Mouse (Mus musculus): ENCODE data around the gene Fsip1.

Fsip1 gene

DNA sequence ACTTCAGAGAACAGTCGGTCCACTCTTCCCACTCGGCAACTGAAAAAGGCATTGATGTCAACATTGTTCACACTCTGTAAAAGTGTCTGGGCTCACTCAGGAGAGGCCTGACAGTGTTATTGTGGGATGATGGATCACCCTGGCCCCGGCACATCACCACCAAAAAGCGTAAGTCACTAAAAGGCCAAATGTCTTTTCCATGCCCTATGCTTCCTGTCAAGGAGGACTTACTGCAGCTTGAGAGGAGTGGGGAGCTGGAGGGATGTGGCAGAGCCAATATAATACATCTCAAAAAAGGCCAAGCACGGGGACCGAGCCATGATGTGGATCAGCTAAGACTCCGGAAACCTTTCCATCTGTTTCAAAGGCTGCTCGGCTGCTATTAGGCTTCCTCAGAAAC lies 2.2 kb downstream of the Fsip1 start:
- in situ Hi-C loops (cut with MboI) = no loop called here

DNA sequence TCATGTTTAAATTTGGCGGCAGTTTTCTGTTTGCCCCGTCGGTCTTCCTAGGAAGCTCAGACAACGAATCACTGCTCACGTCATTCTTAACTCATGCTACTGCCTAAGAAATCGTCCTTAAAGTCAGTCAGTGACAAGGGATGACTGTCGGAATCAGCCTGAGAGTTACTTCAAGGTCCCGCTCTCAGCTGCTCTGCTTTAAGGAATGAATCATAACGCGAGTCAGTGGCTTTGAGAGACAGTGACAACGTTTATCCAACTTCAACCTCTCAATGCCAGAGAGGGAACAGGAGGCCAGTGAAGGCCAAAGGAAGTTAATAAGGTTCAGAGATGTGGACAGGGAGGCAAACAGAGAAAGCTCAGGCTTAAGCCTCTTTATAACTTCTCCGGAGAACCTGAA lies 7.8 kb downstream of the Fsip1 start:
- in situ Hi-C loops (cut with MboI) = no loop called here

DNA sequence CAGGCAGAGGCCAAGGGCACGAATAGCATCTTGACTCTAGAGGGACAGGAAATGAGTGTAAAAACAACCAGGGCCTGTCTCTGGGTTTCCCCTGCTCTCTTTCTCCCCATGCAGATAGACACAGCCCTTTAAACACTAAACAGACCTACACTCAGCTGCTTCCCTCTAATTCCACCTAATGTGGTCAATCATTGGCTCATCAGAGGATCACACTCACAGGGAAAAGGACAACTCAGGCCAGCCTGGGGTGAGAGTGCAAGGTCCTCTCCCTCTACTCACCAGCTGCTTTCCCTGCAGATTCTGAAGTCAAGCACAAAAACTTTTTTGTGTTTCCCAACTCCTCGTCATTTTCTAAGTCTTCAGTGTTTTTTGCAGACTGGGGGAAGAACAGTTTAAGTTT lies 8.8 kb downstream of the Fsip1 start:
- in situ Hi-C loops (cut with MboI) = no loop called here

DNA sequence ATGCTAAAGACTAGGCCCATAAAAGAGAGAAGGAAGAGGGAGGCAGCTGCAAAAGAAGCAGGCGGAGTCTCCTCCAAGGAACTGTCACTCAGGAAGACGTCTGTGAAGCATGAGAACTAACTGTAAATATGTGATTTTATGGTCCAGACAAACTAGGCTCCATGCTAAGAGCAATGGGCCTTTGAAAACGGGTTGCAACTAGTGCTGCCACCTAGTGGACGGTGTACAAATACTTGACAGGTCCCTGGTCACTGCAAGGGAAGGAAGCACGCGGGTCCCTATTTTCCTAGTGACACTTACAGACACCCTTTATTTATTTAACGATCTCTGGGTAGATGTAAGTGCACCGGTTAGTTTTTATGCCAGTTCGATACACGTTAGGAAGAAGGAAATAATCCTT lies 10.9 kb downstream of the Fsip1 start:
- in situ Hi-C loops (cut with MboI) = no loop called here

DNA sequence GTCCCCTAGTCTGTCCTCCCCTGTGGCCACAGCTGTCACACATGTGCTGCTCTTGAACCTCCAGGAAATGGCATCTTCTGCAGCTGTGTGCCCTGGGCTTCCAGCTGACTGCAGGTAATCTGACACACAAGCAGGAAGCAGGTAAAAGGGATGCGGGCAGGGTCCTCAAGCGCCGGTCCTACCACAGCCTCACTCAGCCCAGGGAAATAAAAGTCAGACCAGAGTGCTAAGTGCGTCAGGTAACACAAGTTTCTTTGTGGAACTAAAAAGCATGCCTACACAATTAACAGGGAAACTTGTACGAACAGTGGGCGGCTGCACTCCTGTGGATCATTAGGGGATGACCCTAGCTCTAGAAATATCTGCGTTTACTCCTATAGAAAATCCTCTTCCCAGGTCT lies 20.6 kb downstream of the Fsip1 start:
- in situ Hi-C loops (cut with MboI) = no loop called here

DNA sequence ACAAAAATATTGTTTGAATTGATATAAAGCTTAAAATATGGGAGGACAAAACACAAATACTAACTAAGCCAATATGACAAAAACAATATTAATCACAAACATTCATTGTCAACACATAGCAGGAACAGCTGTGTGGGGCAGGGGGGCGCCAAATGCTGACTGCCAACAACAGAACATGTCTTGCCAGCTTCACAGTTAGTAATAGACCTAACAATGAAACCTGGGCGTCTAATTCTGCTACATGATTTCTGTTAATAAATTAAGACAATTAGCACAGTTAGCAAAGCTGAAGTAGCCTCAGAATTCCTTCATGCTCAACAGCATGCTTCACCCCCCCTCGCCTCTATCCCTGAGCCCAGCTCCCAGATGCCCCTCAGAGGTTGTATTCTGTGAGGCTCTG lies 21.2 kb downstream of the Fsip1 start:
- in situ Hi-C loops (cut with MboI) = no loop called here

DNA sequence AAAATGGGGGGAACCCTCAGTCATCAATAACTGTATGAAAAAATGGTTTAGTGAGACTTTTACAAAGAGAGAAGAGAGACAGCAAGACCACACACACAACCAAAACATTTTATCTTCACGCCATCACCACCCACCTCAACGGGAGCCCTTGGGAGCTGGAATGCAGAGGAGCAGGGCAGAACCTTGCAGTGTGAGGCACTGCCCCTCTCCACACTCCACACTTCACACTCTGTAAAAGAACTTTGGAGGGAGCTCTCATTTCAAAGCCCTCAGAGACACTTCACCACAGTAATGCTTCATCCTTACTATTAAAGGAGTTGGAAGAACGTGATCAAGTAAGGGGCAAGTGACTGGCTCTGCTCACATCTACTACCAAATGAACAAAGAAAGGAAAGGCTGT lies 26.2 kb downstream of the Fsip1 start:
- in situ Hi-C loops (cut with MboI) = no loop called here

DNA sequence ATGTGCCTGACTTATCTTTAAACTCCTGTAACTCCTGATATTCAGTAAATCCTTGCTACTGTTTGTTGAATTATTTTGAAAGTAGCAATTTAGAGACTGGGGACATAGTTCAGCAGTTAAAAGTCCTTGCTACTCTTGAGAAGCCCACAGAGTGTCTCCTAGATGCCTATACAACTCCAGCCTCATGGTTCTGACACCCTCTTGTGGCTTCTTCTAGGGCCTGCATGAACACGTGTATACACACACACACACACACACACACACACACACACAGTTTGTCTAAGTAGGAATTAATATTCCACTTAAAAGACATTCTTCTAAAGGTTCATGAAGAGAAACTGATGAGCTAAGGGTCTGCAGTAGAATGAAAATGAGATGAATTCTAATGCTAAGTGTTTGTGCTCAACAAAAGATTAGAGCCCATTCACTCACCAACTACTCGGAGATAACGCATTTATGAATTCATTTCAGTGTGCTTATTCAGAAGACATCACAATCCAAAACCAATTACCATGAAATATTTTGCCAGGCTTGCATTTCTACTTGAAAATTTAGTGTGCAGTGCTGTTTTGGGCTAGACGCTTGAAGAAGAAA lies 28.2 kb downstream of the Fsip1 start:
- in situ Hi-C loops (cut with MboI) = no loop called here

DNA sequence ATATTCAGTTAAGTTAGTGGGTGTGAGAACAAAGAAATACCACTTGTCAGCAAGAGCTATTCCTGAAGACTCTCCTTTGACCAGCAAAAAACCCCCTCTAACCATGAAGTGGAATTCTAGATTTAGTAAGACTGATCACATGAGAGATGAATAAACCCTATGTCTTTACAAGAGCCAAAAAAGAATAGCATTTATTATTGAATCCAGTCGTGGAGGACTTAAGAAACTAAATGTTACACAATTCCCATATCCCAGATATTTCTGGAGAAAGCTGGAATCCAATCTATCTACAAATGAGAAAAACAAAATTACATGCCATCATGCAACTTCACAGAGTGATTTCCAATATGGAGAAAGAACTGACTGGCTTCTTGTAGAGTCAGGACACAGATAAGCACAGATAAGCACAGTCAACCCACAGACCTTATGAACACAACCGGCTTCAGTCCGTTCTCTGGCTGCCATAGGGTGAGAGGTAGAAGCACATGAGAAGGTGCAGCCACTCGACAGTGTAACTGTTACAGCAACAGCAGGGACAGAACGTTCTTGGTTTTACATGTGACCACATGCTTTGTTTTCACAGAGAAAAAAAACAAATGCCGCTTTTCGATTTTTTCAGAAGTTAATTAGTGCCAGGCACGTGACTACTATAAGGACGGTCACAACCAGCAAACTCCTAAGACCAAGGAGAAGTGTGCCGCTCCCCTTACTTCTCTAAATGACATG lies 31.3 kb downstream of the Fsip1 start:
- in situ Hi-C loops (cut with MboI) = no loop called here

DNA sequence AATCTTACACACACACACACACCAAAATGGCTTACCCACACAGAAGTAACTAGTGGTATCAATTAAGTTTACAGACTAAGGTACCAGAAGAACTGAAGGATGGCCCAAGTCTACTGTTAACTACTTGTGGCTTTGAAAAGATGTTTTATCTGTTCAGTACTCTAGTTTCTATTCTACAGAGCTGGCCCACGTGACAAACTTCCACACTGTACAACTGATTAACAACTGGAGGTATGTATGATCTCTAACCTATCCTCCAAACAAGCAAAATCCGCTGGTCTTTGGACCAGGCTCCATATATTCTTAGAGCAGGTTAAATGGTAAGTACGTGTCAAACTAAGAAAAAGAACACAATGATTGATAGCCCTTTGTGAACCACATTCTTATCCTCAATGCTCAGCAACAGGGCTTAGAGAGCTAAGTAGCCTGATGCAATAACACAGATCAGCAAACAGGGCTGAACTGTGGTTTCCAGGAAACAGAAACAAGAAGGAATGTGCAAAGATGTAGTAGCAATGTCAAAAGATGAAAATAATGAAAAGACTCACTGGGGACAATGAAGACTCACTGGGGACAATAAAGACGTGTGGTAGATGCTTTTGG lies 38.7 kb downstream of the Fsip1 start:
- in situ Hi-C loops (cut with MboI) = no loop called here

DNA sequence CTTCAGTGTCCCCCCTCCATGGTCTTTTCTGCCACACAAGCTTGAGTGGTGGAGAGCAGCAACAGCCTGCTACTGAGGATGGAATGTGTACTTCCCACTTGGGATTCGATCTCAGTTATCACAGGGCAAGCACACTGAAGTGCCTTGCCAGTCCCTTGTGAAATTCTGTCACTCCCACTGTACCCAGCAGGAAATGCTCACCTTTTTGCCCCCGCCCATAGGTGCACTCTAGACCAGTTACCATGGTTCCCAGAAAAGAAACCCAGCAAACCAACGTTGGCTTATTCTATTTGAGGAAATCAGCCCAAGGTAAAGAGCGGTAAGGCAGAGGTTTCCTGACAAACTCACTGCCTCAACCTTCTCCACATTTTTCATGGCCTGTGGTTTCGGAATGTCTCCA lies 47.1 kb downstream of the Fsip1 start:
- in situ Hi-C loops (cut with MboI) = no loop called here

DNA sequence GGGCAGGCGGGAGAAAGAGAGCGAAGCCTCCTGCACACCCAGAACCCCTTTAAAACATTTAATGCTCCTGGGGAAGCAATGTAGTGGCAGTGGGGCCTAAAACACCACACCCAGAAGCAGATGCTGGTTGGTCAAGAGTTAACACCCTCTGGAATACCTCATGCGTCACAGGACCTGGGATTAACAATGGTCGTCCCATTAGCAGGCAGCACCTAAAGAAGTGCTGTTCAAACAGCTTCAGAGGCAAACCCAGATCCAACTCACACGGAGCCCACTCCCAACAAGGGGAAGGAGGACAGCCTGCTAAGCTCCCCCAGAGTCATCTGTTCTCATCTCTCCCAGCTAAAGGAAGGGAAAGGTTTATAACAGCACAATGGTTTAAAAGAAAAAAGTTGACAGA lies 48.1 kb downstream of the Fsip1 start:
- in situ Hi-C loops (cut with MboI) = no loop called here

DNA sequence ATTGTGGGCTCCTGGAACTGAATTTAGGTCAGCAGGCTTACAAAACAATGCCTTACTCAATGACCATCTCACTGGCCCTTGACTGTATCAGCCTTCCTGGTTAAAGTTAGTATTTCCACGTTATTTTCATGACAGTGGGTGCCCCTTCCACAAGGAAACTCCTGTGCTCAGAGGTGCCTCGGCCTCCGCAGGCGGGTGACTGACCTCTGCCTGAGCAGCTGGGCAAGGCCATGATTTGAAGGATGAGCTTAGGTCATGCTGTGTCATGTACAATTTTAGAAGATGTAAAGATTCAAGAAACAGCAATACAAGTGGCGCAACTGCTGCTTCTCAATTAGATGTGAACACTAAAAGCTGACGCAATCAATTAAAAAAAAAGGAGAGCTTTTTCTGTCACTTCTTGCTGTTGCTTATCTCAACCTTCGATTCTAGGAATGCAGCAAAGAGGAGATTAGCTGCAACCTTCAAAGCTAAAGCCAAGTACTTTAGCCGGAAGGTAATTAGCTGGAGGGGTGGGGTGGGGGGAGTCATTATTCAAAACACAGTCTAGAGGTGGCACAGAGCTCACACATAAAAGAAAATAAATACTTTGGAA lies 50.7 kb downstream of the Fsip1 start:
- in situ Hi-C loops (cut with MboI) = no loop called here

DNA sequence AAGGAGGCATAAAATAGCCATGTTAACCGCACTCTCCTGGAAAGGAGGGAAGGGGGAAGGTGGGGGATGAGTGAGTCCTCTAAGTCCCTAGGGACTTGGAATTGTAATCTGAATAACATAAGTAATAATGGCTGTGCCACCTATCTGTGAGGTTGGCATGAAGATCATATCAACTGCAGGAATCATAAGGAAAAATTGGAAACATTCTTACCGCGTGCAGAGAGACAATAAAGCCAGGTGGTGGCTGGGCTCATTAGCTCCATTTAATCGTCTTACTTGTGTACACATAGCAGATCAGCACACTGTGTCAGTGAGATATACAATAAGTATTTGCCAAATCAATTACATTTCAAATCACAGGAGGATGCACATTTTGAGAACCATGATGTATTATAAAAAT lies 52.1 kb downstream of the Fsip1 start:
- in situ Hi-C loops (cut with MboI) = no loop called here

DNA sequence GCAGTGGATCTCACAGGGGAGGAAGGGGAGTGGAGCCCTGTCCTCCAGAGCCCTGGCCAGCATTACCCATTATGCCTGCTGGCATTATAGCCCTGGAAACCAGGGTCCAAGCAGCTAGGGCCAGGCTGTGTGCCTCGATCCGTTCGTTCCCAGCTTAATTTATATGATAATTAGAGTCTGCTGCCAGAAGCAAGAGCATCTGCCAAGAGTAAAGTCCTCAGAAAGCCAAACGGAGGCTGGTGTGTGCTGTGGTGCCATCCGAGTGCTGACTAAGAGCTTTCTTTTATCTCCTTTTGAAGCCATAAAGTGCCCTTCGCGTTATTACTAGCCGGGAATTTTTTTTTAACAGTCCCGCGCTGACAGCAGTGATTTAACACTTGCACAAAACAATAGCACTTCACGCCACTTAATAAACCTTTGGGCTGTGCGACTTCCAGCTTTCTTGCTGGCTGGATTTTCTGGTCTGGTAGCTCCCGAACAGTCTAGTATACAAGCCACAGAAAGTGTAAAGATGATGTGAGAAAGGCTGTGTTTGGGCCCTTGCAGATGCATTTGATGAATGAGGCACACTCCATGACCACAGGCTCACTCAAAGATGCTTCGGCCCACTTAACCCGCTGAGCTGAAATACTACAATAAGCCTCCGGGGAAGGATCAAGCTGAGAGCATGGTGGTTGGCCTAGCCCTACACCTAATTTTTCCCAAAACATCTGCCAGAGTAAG lies 52.9 kb downstream of the Fsip1 start:
- in situ Hi-C loops (cut with MboI) = no loop called here

DNA sequence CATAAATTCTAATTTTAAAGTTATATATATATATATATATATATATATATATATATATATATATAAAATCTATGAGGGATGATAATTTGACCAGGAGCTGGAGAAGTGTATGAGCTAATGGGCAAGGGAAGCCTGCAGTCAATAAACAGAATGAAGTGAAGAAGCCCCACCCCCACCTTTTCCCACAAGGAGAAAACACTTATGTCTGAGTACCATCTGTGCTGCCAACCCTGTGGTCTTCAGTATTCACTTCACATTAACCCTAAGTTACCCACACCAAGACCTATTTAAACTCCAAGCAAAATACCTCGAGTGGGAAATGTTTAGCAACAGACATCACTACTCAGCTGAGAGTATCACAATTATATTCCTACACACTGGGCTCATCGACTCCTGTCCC lies 53.8 kb downstream of the Fsip1 start:
- in situ Hi-C loops (cut with MboI) = no loop called here

DNA sequence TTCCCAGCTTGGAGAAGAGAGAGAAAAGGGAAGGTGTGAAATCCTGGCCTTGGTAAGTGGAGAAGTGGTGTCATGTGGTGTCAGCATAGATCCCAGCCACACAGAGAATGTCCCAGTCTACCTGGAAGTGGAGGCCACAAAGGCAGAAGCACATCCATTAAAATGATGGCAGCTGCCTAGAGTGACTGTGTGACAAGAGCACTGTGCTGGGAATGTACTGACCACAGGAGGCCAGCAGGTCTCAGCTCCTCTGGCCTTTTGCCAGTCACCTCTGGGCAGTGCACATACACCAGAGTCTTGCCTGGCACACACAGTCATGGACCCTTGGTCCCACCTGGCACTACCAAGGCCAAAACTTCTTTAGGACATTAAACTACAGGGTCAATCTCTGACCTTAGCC lies 54.8 kb downstream of the Fsip1 start:
- in situ Hi-C loops (cut with MboI) = no loop called here

DNA sequence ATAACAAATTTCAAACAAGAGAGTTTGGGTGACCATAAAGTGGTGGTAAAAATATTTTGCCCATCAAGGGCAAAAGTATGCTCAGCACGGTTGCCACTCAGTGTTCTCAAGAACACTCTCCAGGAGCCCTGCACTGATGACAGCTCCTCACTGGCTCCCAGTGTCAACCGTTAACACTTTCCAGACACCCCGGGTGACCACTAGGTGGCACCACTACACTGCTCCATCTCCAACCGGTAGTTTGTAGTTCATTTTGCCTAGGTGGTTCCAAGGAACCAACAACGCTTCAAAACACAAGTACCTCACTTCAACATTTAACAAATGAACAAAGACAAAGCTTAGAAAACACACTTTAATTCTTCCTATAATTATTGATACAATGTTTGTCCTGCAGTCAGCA lies 56.9 kb downstream of the Fsip1 start:
- in situ Hi-C loops (cut with MboI) = no loop called here

DNA sequence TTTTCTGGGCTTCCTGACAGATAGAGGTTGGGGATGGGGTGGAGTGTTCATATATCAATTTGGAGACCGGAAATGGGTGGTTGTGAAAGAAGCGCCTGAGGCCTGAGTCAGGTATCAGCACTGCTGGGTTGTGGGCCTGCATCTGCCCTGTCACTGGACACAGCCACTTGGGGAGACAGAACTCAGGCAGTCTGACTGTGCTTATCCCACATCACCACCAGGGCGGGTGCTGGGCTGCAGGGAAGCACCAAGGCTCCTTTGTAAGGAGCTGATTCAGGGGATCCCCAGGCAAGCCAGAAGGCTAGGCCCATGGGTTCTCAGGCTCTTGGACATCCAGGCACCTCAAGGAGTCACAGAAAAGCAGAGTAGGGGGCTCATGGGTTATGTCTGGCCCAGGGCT lies 59.8 kb downstream of the Fsip1 start:
- in situ Hi-C loops (cut with MboI) = no loop called here

DNA sequence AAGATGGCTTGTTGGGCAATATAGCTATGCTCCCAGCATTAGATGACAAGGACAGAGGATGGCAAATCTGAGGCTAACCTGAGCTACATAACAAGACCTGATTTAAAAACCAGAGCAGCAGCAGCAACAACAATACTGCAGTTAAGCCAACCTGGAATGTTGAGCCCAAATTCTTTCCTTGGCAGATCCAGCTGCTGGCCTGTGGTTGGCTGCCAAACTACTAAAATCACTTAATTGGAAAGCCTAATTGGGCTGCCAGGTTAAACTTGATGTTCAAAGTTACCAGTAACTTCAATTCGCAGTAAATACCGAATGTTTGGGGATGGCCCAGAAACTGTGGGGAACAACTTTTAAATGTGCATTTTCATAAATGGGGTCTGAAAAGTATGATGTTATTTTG lies 74.6 kb downstream of the Fsip1 start:
- in situ Hi-C loops (cut with MboI) = no loop called here

DNA sequence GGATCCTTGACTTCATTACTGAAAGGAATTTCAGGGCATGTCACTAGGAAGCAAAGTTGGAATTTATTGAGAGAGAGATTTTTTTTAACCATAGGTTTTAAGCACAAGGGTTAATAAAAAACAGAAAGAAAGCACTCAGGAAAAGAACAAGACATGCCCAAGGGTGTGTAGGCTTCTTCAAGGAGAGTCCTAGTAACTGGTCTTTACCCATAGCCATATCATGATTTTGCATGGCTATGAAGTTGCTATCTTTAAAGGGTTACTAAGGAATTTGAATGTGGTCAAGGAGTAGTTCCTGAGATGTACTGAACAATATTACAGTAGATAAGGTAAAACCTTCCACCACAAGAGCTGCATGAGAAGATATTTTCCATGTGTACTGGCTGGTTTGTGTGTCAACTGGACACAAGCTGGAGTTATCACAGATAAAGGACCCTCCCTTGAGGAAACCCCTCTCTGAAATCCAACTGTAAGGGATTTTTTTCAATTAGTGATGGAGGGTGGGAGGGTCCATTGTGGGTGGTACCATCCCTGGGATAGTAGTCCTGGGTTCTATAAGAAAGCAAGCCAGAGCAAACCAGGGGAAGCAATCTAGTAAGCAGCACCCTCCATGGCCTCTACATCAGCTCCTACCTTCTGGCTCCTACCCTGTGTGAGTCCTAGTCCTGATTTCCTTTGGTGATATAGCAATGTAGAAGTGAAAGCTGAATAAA lies 76.7 kb downstream of the Fsip1 start:
- in situ Hi-C loops (cut with MboI) = no loop called here

DNA sequence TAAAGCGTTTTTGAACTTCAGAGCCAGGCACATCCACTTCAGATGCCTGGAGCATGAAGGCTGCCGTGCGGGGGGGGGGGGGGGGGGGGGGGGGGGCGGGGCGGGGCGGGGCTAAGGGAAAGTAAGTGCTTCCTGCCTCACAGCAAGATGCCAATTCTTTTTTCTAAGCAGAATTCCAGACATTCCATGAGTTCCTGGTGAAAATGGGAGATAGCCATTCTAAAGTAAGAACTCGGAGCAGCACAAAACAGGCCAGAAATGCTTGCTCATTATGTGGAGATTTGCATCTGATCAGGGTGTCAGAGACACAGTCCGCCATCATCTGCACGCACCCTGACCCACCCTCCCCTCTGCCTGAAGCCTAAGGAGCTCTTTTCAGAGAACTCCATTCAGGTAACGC lies 77.3 kb downstream of the Fsip1 start:
- in situ Hi-C loops (cut with MboI) = no loop called here

All from mature B cell (primary cell).